Mouse (Mus musculus): ENCODE measurements around the gene Mical3.
"Not testable (repeated sequence)": the region's sequence is repeated elsewhere in the genome, so short reads cannot be mapped to it uniquely, and the experiment has no call there.

Gene Mical3

GRCm38 (mm10) chr6:120937999-120938608, 192.7 kb downstream of the Mical3 start:
- in situ Hi-C loops (cut with MboI; ENCODE audit: low pct_unique_long_range_greater_than_20kb in 1 of 2, low sequenced_read_pairs in 2 of 2, unreplicated experiment in 1 of 2): no loop called here

- in situ Hi-C loops (cut with MboI; ENCODE audit: low pct_unique_long_range_greater_than_20kb in 1 of 2, low sequenced_read_pairs in 2 of 2, unreplicated experiment in 1 of 2): no loop called here
Measured at GRCm38 (mm10) chr6:120937104-120937617, 193.6 kb downstream of the Mical3 start.

GRCm38 (mm10) chr6:120934176-120934575, 196.6 kb downstream of the Mical3 start:
- in situ Hi-C loops (cut with MboI; ENCODE audit: low pct_unique_long_range_greater_than_20kb in 1 of 2, low sequenced_read_pairs in 2 of 2, unreplicated experiment in 1 of 2): no loop called here

GRCm38 (mm10) chr6:120933670-120934069, 197.1 kb downstream of the Mical3 start:
- in situ Hi-C loops (cut with MboI; ENCODE audit: low pct_unique_long_range_greater_than_20kb in 1 of 2, low sequenced_read_pairs in 2 of 2, unreplicated experiment in 1 of 2): no loop called here

GRCm38 (mm10) chr6:120932597-120932996, 198.2 kb downstream of the Mical3 start:
- in situ Hi-C loops (cut with MboI; ENCODE audit: low pct_unique_long_range_greater_than_20kb in 1 of 2, low sequenced_read_pairs in 2 of 2, unreplicated experiment in 1 of 2): no loop called here

- in situ Hi-C loops (cut with MboI; ENCODE audit: low pct_unique_long_range_greater_than_20kb in 1 of 2, low sequenced_read_pairs in 2 of 2, unreplicated experiment in 1 of 2): no loop called here
Measured at GRCm38 (mm10) chr6:120930450-120931306, 200.1 kb downstream of the Mical3 start.

GRCm38 (mm10) chr6:120929421-120929820, 201.4 kb downstream of the Mical3 start:
- in situ Hi-C loops (cut with MboI; ENCODE audit: low pct_unique_long_range_greater_than_20kb in 1 of 2, low sequenced_read_pairs in 2 of 2, unreplicated experiment in 1 of 2): no loop called here

- in situ Hi-C loops (cut with MboI; ENCODE audit: low pct_unique_long_range_greater_than_20kb in 1 of 2, low sequenced_read_pairs in 2 of 2, unreplicated experiment in 1 of 2): no loop called here
Measured at GRCm38 (mm10) chr6:120927765-120928164, 203.0 kb downstream of the Mical3 start.

GRCm38 (mm10) chr6:120926880-120927279, 203.9 kb downstream of the Mical3 start:
- in situ Hi-C loops (cut with MboI; ENCODE audit: low pct_unique_long_range_greater_than_20kb in 1 of 2, low sequenced_read_pairs in 2 of 2, unreplicated experiment in 1 of 2): no loop called here

GRCm38 (mm10) chr6:120924791-120925321, 205.9 kb downstream of the Mical3 start:
- in situ Hi-C loops (cut with MboI; ENCODE audit: low pct_unique_long_range_greater_than_20kb in 1 of 2, low sequenced_read_pairs in 2 of 2, unreplicated experiment in 1 of 2): not testable (repeated sequence)

GRCm38 (mm10) chr6:120917975-120918374, 212.8 kb downstream of the Mical3 start:
- in situ Hi-C loops (cut with MboI; ENCODE audit: low pct_unique_long_range_greater_than_20kb in 1 of 2, low sequenced_read_pairs in 2 of 2, unreplicated experiment in 1 of 2): no loop called here

GRCm38 (mm10) chr6:120916972-120917881, 213.6 kb downstream of the Mical3 start:
- in situ Hi-C loops (cut with MboI; ENCODE audit: low pct_unique_long_range_greater_than_20kb in 1 of 2, low sequenced_read_pairs in 2 of 2, unreplicated experiment in 1 of 2): not testable (repeated sequence)

GRCm38 (mm10) chr6:120916074-120916971, 214.5 kb downstream of the Mical3 start, which contains the start of gene Bid:
Gene Bid (minus strand): TSS chr6:120916853.
- in situ Hi-C loops (cut with MboI; ENCODE audit: low pct_unique_long_range_greater_than_20kb in 1 of 2, low sequenced_read_pairs in 2 of 2, unreplicated experiment in 1 of 2): no loop called here

- in situ Hi-C loops (cut with MboI; ENCODE audit: low pct_unique_long_range_greater_than_20kb in 1 of 2, low sequenced_read_pairs in 2 of 2, unreplicated experiment in 1 of 2): no loop called here
Measured at GRCm38 (mm10) chr6:120915649-120915975, 215.2 kb downstream of the Mical3 start.

GRCm38 (mm10) chr6:120914911-120915648, 215.7 kb downstream of the Mical3 start:
- in situ Hi-C loops (cut with MboI; ENCODE audit: low pct_unique_long_range_greater_than_20kb in 1 of 2, low sequenced_read_pairs in 2 of 2, unreplicated experiment in 1 of 2): no loop called here

GRCm38 (mm10) chr6:120914533-120914910, 216.3 kb downstream of the Mical3 start:
- in situ Hi-C loops (cut with MboI; ENCODE audit: low pct_unique_long_range_greater_than_20kb in 1 of 2, low sequenced_read_pairs in 2 of 2, unreplicated experiment in 1 of 2): no loop called here

GRCm38 (mm10) chr6:120913783-120914182, 217.0 kb downstream of the Mical3 start:
- in situ Hi-C loops (cut with MboI; ENCODE audit: low pct_unique_long_range_greater_than_20kb in 1 of 2, low sequenced_read_pairs in 2 of 2, unreplicated experiment in 1 of 2): no loop called here
